Mouse (Mus musculus) hindbrain, embryonic 16.5 days (tissue): Measurements from ENCODE around the gene Trnt1. TPM values are rescaled to one million over a fixed set of nuclear protein-coding genes. Genes with fewer than 3 reads are reported as not detected.

ENCODE experiments used
- polyA plus RNA-seq: library from polyadenylated mRNA; unstranded; fragments of >200 nt; fragmentation: Nextera tagmentation; extraction: Ambion mirVana; gene quantifications from 2 replicates; pipeline ENCODE4 v1.2.1, GENCODE M21; 2015

Trnt1 gene
- polyA plus RNA-seq, 1 experiment from 2014 or later: 61.9 TPM

Other genes starting within 250 kb of the Trnt1 start
- gene Il5ra, start 20.1 kb upstream of the Trnt1 start, polyA plus RNA-seq: not detected in 2 replicates
- gene Crbn, start 31.0 kb downstream of the Trnt1 start, polyA plus RNA-seq: 63.0 and 64.9 TPM in 2 replicates